Mouse (Mus musculus) CH12.LX (cell line): ENCODE data around the gene Ldhal6b.
"Not testable (repeated sequence)": the region's sequence is repeated elsewhere in the genome, so short reads cannot be mapped to it uniquely, and the experiment has no call there.

ENCODE experiments used
- UBTF ChIP-seq: IDR thresholded peaks from 2 replicates; pipeline ENCODE4 v1.6.1; 2012; ENCODE audit warnings: low read depth, mild to moderate bottlenecking, inconsistent platforms, low read length, improper control_type of control experiment, moderate library complexity
- ZC3H11A ChIP-seq: IDR thresholded peaks from 2 replicates; pipeline ENCODE4 v1.6.1; 2012; ENCODE audit warnings: low read depth, mild to moderate bottlenecking, inconsistent platforms, low read length, improper control_type of control experiment

GRCm38 (mm10) chr17:5442403-5442802 lies 23.8 kb upstream of the Ldhal6b start:
- TF ChIP-seq UBTF, ZC3H11A: not testable (repeated sequence)
